Mouse (Mus musculus) right cerebral cortex, adult 18-20 months (tissue): ENCODE data around the gene Stap1.

Source experiments
- DNase-seq: peaks from one replicate; pipeline ENCODE4 v3.0.0; 2022; ENCODE audit warnings: mixed read lengths

Gene Stap1

DNA sequence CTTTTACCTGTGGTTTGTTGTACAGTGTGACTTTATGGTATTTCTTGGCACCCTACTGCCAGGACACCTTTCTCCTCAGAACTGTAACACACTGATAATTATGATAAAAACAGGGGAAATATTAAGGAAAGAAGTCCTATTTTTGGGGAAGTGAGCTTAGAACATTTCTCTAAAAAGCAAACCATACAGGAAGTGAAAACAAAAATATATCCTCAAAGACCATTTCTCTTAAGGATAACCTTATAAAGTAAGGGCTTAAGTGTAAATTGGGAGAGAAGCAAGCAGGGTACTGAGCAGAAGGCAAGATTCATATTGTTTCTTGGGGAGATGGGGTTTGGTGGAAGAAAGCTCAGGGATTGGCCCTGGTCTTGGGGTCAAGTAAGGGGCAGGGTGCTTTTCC lies 58.3 kb downstream of the Stap1 start:
- no peak for DNase-seq
